Mouse (Mus musculus) left cerebral cortex, adult 2 months (tissue): ENCODE results near the gene Fam104a. TPM values are rescaled to one million over a fixed set of nuclear protein-coding genes. Genes with fewer than 3 reads are reported as not detected.

Experiments
- DNase-seq, 2 experiments: peaks; one replicate each; pipeline ENCODE4 v3.0.0; 2021 to 2022; ENCODE audit warnings: low spot score in 2 of 2, mixed read lengths in 1 of 2; ENCODE audit errors: extremely low spot score in 1 of 2
- H3K27ac ChIP-seq: fragments of 200-600 bp; 2 replicates; pipeline ENCODE4 v1.8.1; 2022
- H3K4me3 ChIP-seq: fragments of 200-600 bp; 2 replicates; pipeline ENCODE4 v1.8.1; 2022
- CTCF ChIP-seq: fragments of 200-600 bp; IDR thresholded peaks from 2 replicates; pipeline ENCODE4 v1.8.1; 2022; ENCODE audit warnings: antibody characterized with exemption, mild to moderate bottlenecking, moderate library complexity
- intact Hi-C: fragments of 180-260 bp; cut with DNase I; formaldehyde crosslinking; loops from one replicate; pipeline ENCODE4 v1.15.1; 2025
- total RNA-seq, 2 experiments: library from RNA; stranded (reverse); gene quantifications; 2 replicates each; pipeline ENCODE4 v1.2.3; 2021

The Fam104a gene
- total RNA-seq, 2 experiments from 2014 or later: 31.2 to 31.4 TPM

- DNase-seq: no peak
- no peak for TF ChIP-seq CTCF
- Histone ChIP-seq H3K4me3 (peak overlapping the region; percentile 60), H3K27ac (peak overlapping the region; percentile 80)
- intact Hi-C loops: loop anchor here (5.0 to 10.0 kb wide), 3 partner anchors 102 to 445 kb away; no protein-coding TSS in a partner anchor
Measured at GRCm38 (mm10) chr11:113619420-113620080, 64.4 kb downstream of the Fam104a start.

- peak within 1 kb of the TSS; percentile 80 for H3K27ac ChIP-seq
- TF ChIP-seq CTCF: no peak
- intact Hi-C loops: loop anchor here (5.0 to 10.0 kb wide), 3 partner anchors 102 to 444 kb away; no protein-coding TSS in a partner anchor
- DNase-seq: peak; percentile 79 to 84
- peak within 1 kb of the TSS; percentile 60 for H3K4me3 ChIP-seq
Measured at GRCm38 (mm10) chr11:113618672-113619419, 65.1 kb downstream of the Fam104a start, which contains the start of gene Sstr2. TSS of gene Sstr2 (plus strand) at chr11:113619342.

GRCm38 (mm10) chr11:113618303-113618671, 65.7 kb downstream of the Fam104a start:
- intact Hi-C loops: loop anchor here (5.0 to 10.0 kb wide), 3 partner anchors 101 to 443 kb away; no protein-coding TSS in a partner anchor

GRCm38 (mm10) chr11:113617132-113617911, 66.6 kb downstream of the Fam104a start:
- no peak overlapping the region for H3K27ac ChIP-seq
- DNase-seq: peak; percentile 54 to 64
- intact Hi-C loops: loop anchor here (2.0 to 10.0 kb wide), 4 partner anchors 100 to 443 kb away; no protein-coding TSS in a partner anchor
- peak; percentile 67 for TF ChIP-seq CTCF
- no peak overlapping the region for H3K4me3 ChIP-seq

More at GRCm38 (mm10) chr11:113618303-113618671, 65.7 kb downstream of the Fam104a start:
- no peak for TF ChIP-seq CTCF
- no peak for DNase-seq
- Histone ChIP-seq H3K27ac (no peak overlapping the region; the same call in 1 of the 2 replicates), H3K4me3 (peak overlapping the region; percentile 60)

- DNase-seq: no peak
- intact Hi-C loops: loop anchor here (5.0 to 10.0 kb wide), 3 partner anchors 47 to 440 kb away; no protein-coding TSS in a partner anchor
- TF ChIP-seq CTCF: no peak
- H3K27ac ChIP-seq: no peak overlapping the region
- no peak overlapping the region for H3K4me3 ChIP-seq
Measured at GRCm38 (mm10) chr11:113614476-113614875, 69.5 kb downstream of the Fam104a start.

- H3K4me3 ChIP-seq: no peak overlapping the region; the same call in 1 of the 2 replicates
- peak; percentile 85 for TF ChIP-seq CTCF
- peak in 1 of 2 experiments; percentile 53 for DNase-seq
- H3K27ac ChIP-seq: peak overlapping the region; percentile 45
- intact Hi-C loops: loop anchor here (1.0 to 10.0 kb wide), 4 partner anchors 45 to 437 kb away; no protein-coding TSS in a partner anchor
Measured at GRCm38 (mm10) chr11:113611664-113612611, 72.0 kb downstream of the Fam104a start.

Other genes with a start within 250 kb of the Fam104a start
- gene Sstr2, start 64.8 kb downstream of the Fam104a start, total RNA-seq: 10 to 100 TPM; 30.4 to 33.8 TPM
- gene Cog1, start 35.0 kb downstream of the Fam104a start, total RNA-seq: 10 to 100 TPM; 50.3 to 52.3 TPM
- gene Slc39a11, start 34.1 kb downstream of the Fam104a start, total RNA-seq: 10 to 100 TPM; 12.4 to 13.3 TPM
- gene D11Wsu47e, start 257 bp upstream of the Fam104a start, total RNA-seq: 10 to 100 TPM; 13.2 to 14.5 TPM
- gene Cpsf4l, start 25.9 kb upstream of the Fam104a start, total RNA-seq: not detected
- 10 to 100 TPM; 25.6 to 28.8 TPM for gene Cdc42ep4, start 67.7 kb upstream of the Fam104a start, total RNA-seq